In the genomic region with DNA sequence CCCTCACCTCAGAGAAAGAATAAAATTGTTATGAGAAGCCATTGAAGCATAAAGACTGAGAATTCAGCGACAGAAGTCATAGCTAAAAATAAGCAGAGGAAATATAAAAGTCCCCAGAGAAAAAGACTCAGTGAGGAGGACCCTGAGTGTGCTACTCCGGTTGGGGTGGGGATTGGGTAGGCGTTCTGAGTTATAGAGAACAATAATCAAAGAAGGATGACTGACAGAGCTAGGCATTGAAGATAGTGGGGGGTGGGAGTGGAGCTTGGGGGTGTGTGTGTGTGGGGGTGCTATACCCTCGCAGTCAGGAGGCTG, we compare ENCODE assay signal across 24 mouse cellular contexts. TPM values are rescaled to one million over a fixed set of nuclear protein-coding genes. Genes with fewer than 3 reads are reported as not detected.
DNase-seq lines count a peak whose midpoint lies in the region; ATAC-seq and TF ChIP-seq lines count a peak whose summit lies in the region.
"Had no signal": no experiment of that assay in that cellular context is flagged by ENCODE, and none has a peak within 500 bp of the region (broad histone marks: within the 10 kb centered on the region; RNA-seq: fewer than 3 reads in every experiment).

No protein-coding gene starts in this region.

- TF ChIP-seq CTCF in kidney, adult 2 months (conservative IDR thresholded peaks at IDR 0.05; ENCODE audit: insufficient read depth, insufficient read length, low read depth, low read length): no peak
- no peak for TF ChIP-seq CTCF in CH12.LX (conservative IDR thresholded peaks at IDR 0.05 in 1 of 2, IDR thresholded peaks at IDR 0.05 in 1 of 2; ENCODE audit: low read depth in 2 of 2, low read length in 2 of 2)

- no peak for TF ChIP-seq EP300 in CH12.LX (IDR thresholded peaks at IDR 0.05; ENCODE audit: low read length)

- peak overlapping the region; percentile 72; the same call in 1 of the 2 replicates for H3K27ac ChIP-seq in kidney, adult 2 months (ENCODE audit: insufficient read depth, low read depth, low read length)
- no peak overlapping the region for H3K27ac ChIP-seq in midbrain, embryonic 11.5 days (ENCODE audit: low read depth, low read length)
- H3K27ac ChIP-seq in midbrain, embryonic 13.5 days: no peak overlapping the region
- no peak overlapping the region for H3K27ac ChIP-seq in CH12.LX (ENCODE audit: insufficient read depth, low read depth)
- no peak overlapping the region for H3K27ac ChIP-seq in hindbrain, embryonic 13.5 days
- H3K27ac ChIP-seq: embryonic facial prominence, embryonic 15.5 days; forebrain, embryonic 10.5 days; hindbrain, embryonic 14.5 days had no signal

- H3K4me3 ChIP-seq in kidney, adult 2 months (ENCODE audit: insufficient read depth, low read depth, low read length): no peak overlapping the region
- H3K4me3 ChIP-seq in midbrain, embryonic 11.5 days (ENCODE audit: low read depth, low read length): no peak overlapping the region
- no peak overlapping the region for H3K4me3 ChIP-seq in midbrain, embryonic 13.5 days (replicated peaks)
- H3K4me3 ChIP-seq in CH12.LX (replicated peaks in 1 of 3; ENCODE audit: low read depth in 2 of 3, low read length in 2 of 3, poor library complexity in 1 of 3): no peak overlapping the region
- no peak overlapping the region for H3K4me3 ChIP-seq in hindbrain, embryonic 13.5 days
- H3K4me3 ChIP-seq: embryonic facial prominence, embryonic 15.5 days; erythroblast, embryonic 14.5 days; forebrain, embryonic 10.5 days; gastrocnemius, adult 2 months had no signal

- 60% methylated on average over 4 of the region's 4 CpGs for WGBS in kidney, adult 2 months
- WGBS in midbrain, embryonic 11.5 days: 84% methylated on average over 4 of the region's 4 CpGs
- WGBS in midbrain, embryonic 13.5 days: 85% methylated on average over 4 of the region's 4 CpGs
- 87% methylated on average over 4 of the region's 4 CpGs for WGBS in hindbrain, embryonic 13.5 days

- in situ Hi-C loops in CH12.LX (cut with MboI; ENCODE audit: low pct_ligation_motif_present, low pct_unique_long_range_greater_than_20kb, low sequenced_read_pairs): no loop called here

- H3K4me1 ChIP-seq in kidney, adult 2 months (ENCODE audit: control insufficient read depth, insufficient read depth, low read length): no peaks in the 10 kb centered on the region
- H3K4me1 ChIP-seq in midbrain, embryonic 11.5 days (ENCODE audit: control insufficient read depth, insufficient read depth, low read length): no peaks in the 10 kb centered on the region
- no peaks in the 10 kb centered on the region for H3K4me1 ChIP-seq in midbrain, embryonic 13.5 days (replicated peaks)
- peaks cover 3 to 28% of the 10 kb centered on the region in 2 experiments for H3K4me1 ChIP-seq in CH12.LX (ENCODE audit: control insufficient read depth in 1 of 2, insufficient read depth in 2 of 2)
- H3K4me1 ChIP-seq in hindbrain, embryonic 13.5 days (replicated peaks): no peaks in the 10 kb centered on the region

- no peak for TF ChIP-seq RAD21 in CH12.LX (IDR thresholded peaks at IDR 0.05; ENCODE audit: low read depth, low read length)

- dilution Hi-C loops in CH12.LX (cut with MboI; ENCODE audit: extremely low pct_ligation_motif_present, extremely low pct_unique_long_range_greater_than_20kb, low sequenced_read_pairs): no loop called here

- no peak overlapping the region for H3K4me2 ChIP-seq in midbrain, embryonic 11.5 days
- no peak overlapping the region for H3K4me2 ChIP-seq in midbrain, embryonic 13.5 days (replicated peaks)
- no peak overlapping the region for H3K4me2 ChIP-seq in CH12.LX (ENCODE audit: insufficient read depth, low read depth, poor library complexity, severe bottlenecking)
- H3K4me2 ChIP-seq in hindbrain, embryonic 13.5 days: no peak overlapping the region
- H3K4me2 ChIP-seq: embryonic facial prominence, embryonic 15.5 days; hindbrain, embryonic 14.5 days had no signal

- no peak overlapping the region for H3K9ac ChIP-seq in midbrain, embryonic 11.5 days (ENCODE audit: low read length)
- no peak overlapping the region for H3K9ac ChIP-seq in midbrain, embryonic 13.5 days (replicated peaks)
- no peak overlapping the region for H3K9ac ChIP-seq in CH12.LX (ENCODE audit: insufficient read depth, low read depth)
- no peak overlapping the region for H3K9ac ChIP-seq in hindbrain, embryonic 13.5 days
- H3K9ac ChIP-seq: embryonic facial prominence, embryonic 15.5 days; hindbrain, embryonic 14.5 days had no signal

- no peak for DNase-seq in kidney, adult 2 months
- DNase-seq in kidney, postnatal 14 days: no peak
- DNase-seq in midbrain, embryonic 11.5 days (ENCODE audit: low spot score, missing footprints): peak; percentile 21
- peak; percentile 19 for DNase-seq in CH12.LX (ENCODE audit: extremely low read depth)
- DNase-seq: adrenal gland, postnatal 10 days; cerebellum, adult 11 months; cerebellum, adult 8-10 months; cerebellum, postnatal 14 days; embryo, embryonic 11 days; gastrocnemius, adult 2 months; gastrocnemius, postnatal 25 days; heart, adult 18-20 months; heart, postnatal 10 days had no signal

- H3K9me3 ChIP-seq in midbrain, embryonic 11.5 days (ENCODE audit: control insufficient read depth, low read length): no peaks in the 10 kb centered on the region
- H3K9me3 ChIP-seq in midbrain, embryonic 13.5 days: no peaks in the 10 kb centered on the region
- no peaks in the 10 kb centered on the region for H3K9me3 ChIP-seq in CH12.LX (replicated peaks; ENCODE audit: low read length)
- no peaks in the 10 kb centered on the region for H3K9me3 ChIP-seq in hindbrain, embryonic 13.5 days
- H3K9me3 ChIP-seq: embryonic facial prominence, embryonic 15.5 days; forebrain, embryonic 10.5 days had no signal

- no peaks in the 10 kb centered on the region for H3K79me2 ChIP-seq in CH12.LX (replicated peaks; ENCODE audit: control insufficient read depth, extremely low read depth, insufficient read depth, poor library complexity, severe bottlenecking)

- H3K27me3 ChIP-seq in kidney, adult 2 months (replicated peaks; ENCODE audit: control insufficient read depth, insufficient read depth, low read length): no peaks in the 10 kb centered on the region
- H3K27me3 ChIP-seq in midbrain, embryonic 11.5 days (ENCODE audit: control insufficient read depth, insufficient read depth, low read length): no peaks in the 10 kb centered on the region; the same call in 1 of the 2 replicates
- 0 out of 2 replicates have a peak, but pooled peaks cover 3% of the 10 kb centered on the region for H3K27me3 ChIP-seq in midbrain, embryonic 13.5 days
- no peaks in the 10 kb centered on the region for H3K27me3 ChIP-seq in CH12.LX (replicated peaks)
- H3K27me3 ChIP-seq in hindbrain, embryonic 13.5 days: no peaks in the 10 kb centered on the region
- H3K27me3 ChIP-seq: embryonic facial prominence, embryonic 15.5 days had no signal

- no peak for TF ChIP-seq POLR2A in kidney, adult 2 months (IDR thresholded peaks at IDR 0.05; ENCODE audit: low read depth, low read length)
- TF ChIP-seq POLR2A in CH12.LX (IDR thresholded peaks at IDR 0.05; ENCODE audit: low read depth, low read length): no peak

- no peaks in the 10 kb centered on the region for H3K36me3 ChIP-seq in kidney, adult 2 months (ENCODE audit: control insufficient read depth, insufficient read depth, low read length)
- no peaks in the 10 kb centered on the region for H3K36me3 ChIP-seq in midbrain, embryonic 11.5 days (ENCODE audit: control insufficient read depth, insufficient read depth, low read length)
- H3K36me3 ChIP-seq in midbrain, embryonic 13.5 days: no peaks in the 10 kb centered on the region
- no peaks in the 10 kb centered on the region for H3K36me3 ChIP-seq in CH12.LX (replicated peaks in 1 of 2; ENCODE audit: control insufficient read depth in 1 of 2, insufficient read depth in 1 of 2, low read length in 1 of 2)
- no peaks in the 10 kb centered on the region for H3K36me3 ChIP-seq in hindbrain, embryonic 13.5 days
- H3K36me3 ChIP-seq: embryonic facial prominence, embryonic 15.5 days; forebrain, embryonic 10.5 days had no signal

- no peak for ATAC-seq in midbrain, embryonic 11.5 days (ENCODE audit: low FRiP score)
- ATAC-seq in midbrain, embryonic 13.5 days: no peak
- peak; percentile 54 for ATAC-seq in neutrophil, adult 5-6 weeks (ENCODE audit: extremely low read depth, insufficient number of reproducible peaks, low FRiP score, poor library complexity, severe bottlenecking)
- no peak for ATAC-seq in hindbrain, embryonic 13.5 days (ENCODE audit: low FRiP score)
- ATAC-seq: forebrain, embryonic 14.5 days had no signal

TF ChIP-seq in CH12.LX, 34 proteins besides CTCF, POLR2A, EP300 and RAD21 (continues in another document):
- TF ChIP-seq MEF2A (IDR thresholded peaks at IDR 0.05; ENCODE audit: borderline replicate concordance, low read depth, low read length) (peak; percentile 65), ZKSCAN1 (IDR thresholded peaks at IDR 0.05; ENCODE audit: borderline replicate concordance, low read depth, low read length) (no peak)

RNA-seq across cellular contexts. Expression of a gene that starts 41.4 kb away (rescaled TPM):
- polyA plus RNA-seq in kidney, adult 2 months (2012; rRNA removed): 19.2 and 20.2 TPM in 2 replicates
- 0.12 and 0.23 TPM in 2 replicates for polyA plus RNA-seq in midbrain, embryonic 11.5 days (2014; fragmentation: Nextera tagmentation; extraction: Ambion mirVana)
- 0.31 TPM in 1 of 2 replicates, not detected in the other for polyA plus RNA-seq in midbrain, embryonic 13.5 days (2015; fragmentation: Nextera tagmentation; extraction: Ambion mirVana)
- total RNA-seq in CH12.LX (2012; rRNA removed) (17.0 and 30.9 TPM in 2 replicates), CH12.LX (2014; rRNA removed) (30.1 and 32.6 TPM in 2 replicates)
- 28.3 and 30.3 TPM in 2 replicates for polyA plus RNA-seq in CH12.LX (2012; ENCODE audit: insufficient read length, low read depth)
- 2.9 and 4.1 TPM in 2 replicates for total RNA-seq in neutrophil, adult 5-6 weeks (2017)
- 0.34 TPM in 1 of 2 replicates, not detected in the other for polyA plus RNA-seq in hindbrain, embryonic 13.5 days (2015; fragmentation: Nextera tagmentation; extraction: Ambion mirVana)
- total RNA-seq: common myeloid progenitor, adult 5-6 weeks; hematopoietic stem cell, adult 5-6 weeks; MEL had no signal
- polyA plus RNA-seq: erythroblast, embryonic 14.5 days; forebrain, embryonic 10.5 days had no signal

RNA-seq across cellular contexts. Expression of a gene that starts 47.8 kb away (rescaled TPM):
- polyA plus RNA-seq in kidney, adult 2 months (2012; rRNA removed): 15.4 and 20.7 TPM in 2 replicates
- polyA plus RNA-seq in midbrain, embryonic 11.5 days (2014; fragmentation: Nextera tagmentation; extraction: Ambion mirVana): 48.8 and 49.7 TPM in 2 replicates
- 89.0 and 94.9 TPM in 2 replicates for polyA plus RNA-seq in midbrain, embryonic 13.5 days (2015; fragmentation: Nextera tagmentation; extraction: Ambion mirVana)
- total RNA-seq in CH12.LX (2012; rRNA removed) (4.5 and 6.0 TPM in 2 replicates), CH12.LX (2014; rRNA removed) (2.0 and 2.7 TPM in 2 replicates)
- polyA plus RNA-seq in CH12.LX (2012; ENCODE audit: insufficient read length, low read depth): 6.5 and 7.2 TPM in 2 replicates
- 3.2 and 4.3 TPM in 2 replicates for total RNA-seq in neutrophil, adult 5-6 weeks (2017)
- polyA plus RNA-seq in hindbrain, embryonic 13.5 days (2015; fragmentation: Nextera tagmentation; extraction: Ambion mirVana): 57.4 and 62.6 TPM in 2 replicates
- polyA plus RNA-seq: erythroblast, embryonic 14.5 days had no signal

RNA-seq across cellular contexts. Expression of a gene that starts 57.5 kb away (rescaled TPM):
- polyA plus RNA-seq in kidney, adult 2 months (2012; rRNA removed): 4.9 and 5.6 TPM in 2 replicates
- 11.0 and 12.2 TPM in 2 replicates for polyA plus RNA-seq in midbrain, embryonic 11.5 days (2014; fragmentation: Nextera tagmentation; extraction: Ambion mirVana)
- polyA plus RNA-seq in midbrain, embryonic 13.5 days (2015; fragmentation: Nextera tagmentation; extraction: Ambion mirVana): 4.9 and 5.7 TPM in 2 replicates
- 8.6 and 9.5 TPM in 2 replicates for total RNA-seq in CH12.LX (2012; rRNA removed)
- total RNA-seq in CH12.LX (2014; rRNA removed): 13.8 and 14.3 TPM in 2 replicates
- polyA plus RNA-seq in CH12.LX (2012; ENCODE audit: insufficient read length, low read depth): 8.7 and 10.7 TPM in 2 replicates
- 25.0 and 27.8 TPM in 2 replicates for total RNA-seq in neutrophil, adult 5-6 weeks (2017)
- polyA plus RNA-seq in hindbrain, embryonic 13.5 days (2015; fragmentation: Nextera tagmentation; extraction: Ambion mirVana): 4.7 and 4.9 TPM in 2 replicates

Comparison
In these comparisons a context has a peak if more than half of its experiments do, and no peak if none do; other contexts are left out.
1. DNase-seq: peak in midbrain, embryonic 11.5 days (single experiment) and CH12.LX (single experiment); none in kidney, adult 2 months (single experiment) and kidney, postnatal 14 days (single experiment).
2. RNA of a gene that starts 41.4 kb away (polyA plus RNA-seq): 28.3 to 30.3 TPM in CH12.LX and 19.2 to 20.2 TPM in kidney, adult 2 months; 0.31 TPM in midbrain, embryonic 13.5 days, 0.12 to 0.23 TPM in midbrain, embryonic 11.5 days and 0.34 TPM in hindbrain, embryonic 13.5 days; every median in the first group is over 10 times any median in the second.